Mouse (Mus musculus) left cerebral cortex, adult 2 months (tissue): ENCODE measurements around the gene Esr1. TPM values are rescaled to one million over a fixed set of nuclear protein-coding genes. Genes with fewer than 3 reads are reported as not detected.

Experiments used
- DNase-seq, 2 experiments: peaks; one replicate each; pipeline ENCODE4 v3.0.0; 2021 to 2022; ENCODE audit warnings: low spot score in 2 of 2, mixed read lengths in 1 of 2; ENCODE audit errors: extremely low spot score in 1 of 2
- H3K27ac ChIP-seq: fragments of 200-600 bp; 2 replicates; pipeline ENCODE4 v1.8.1; 2022
- H3K4me3 ChIP-seq: fragments of 200-600 bp; 2 replicates; pipeline ENCODE4 v1.8.1; 2022
- CTCF ChIP-seq: fragments of 200-600 bp; IDR thresholded peaks from 2 replicates; pipeline ENCODE4 v1.8.1; 2022; ENCODE audit warnings: antibody characterized with exemption, mild to moderate bottlenecking, moderate library complexity
- intact Hi-C: fragments of 180-260 bp; cut with DNase I; formaldehyde crosslinking; loops from one replicate; pipeline ENCODE4 v1.15.1; 2025
- total RNA-seq, 2 experiments: library from RNA; stranded (reverse); gene quantifications; 2 replicates each; pipeline ENCODE4 v1.2.3; 2021

Esr1 gene
- total RNA-seq, 2 experiments from 2014 or later, result 2.3 to 3.8 TPM

- Histone ChIP-seq H3K27ac (no peak overlapping the region), H3K4me3 (no peak overlapping the region)
- intact Hi-C loops, result no loop called here
- no peak for TF ChIP-seq CTCF
- DNase-seq, result no peak
Measured at GRCm38 (mm10) chr10:4893475-4893874, 282.1 kb downstream of the Esr1 start.

- TF ChIP-seq CTCF, result no peak
- no peak for DNase-seq
- H3K27ac ChIP-seq, result no peak overlapping the region
- H3K4me3 ChIP-seq, result no peak overlapping the region
- intact Hi-C loops, result no loop called here
Measured at GRCm38 (mm10) chr10:4897789-4898188, 286.4 kb downstream of the Esr1 start.

- intact Hi-C loops, result no loop called here
- DNase-seq, result no peak
- Histone ChIP-seq H3K4me3 (no peak overlapping the region), H3K27ac (no peak overlapping the region)
- no peak for TF ChIP-seq CTCF
Measured at GRCm38 (mm10) chr10:4900324-4900723, 288.9 kb downstream of the Esr1 start.

- Histone ChIP-seq H3K4me3 (no peak overlapping the region), H3K27ac (no peak overlapping the region)
- no peak for TF ChIP-seq CTCF
- DNase-seq, result no peak
- intact Hi-C loops, result no loop called here
Measured at GRCm38 (mm10) chr10:4909271-4909670, 297.9 kb downstream of the Esr1 start.

GRCm38 (mm10) chr10:4910451-4910850 lies 299.1 kb downstream of the Esr1 start:
- TF ChIP-seq CTCF, result no peak
- H3K4me3 ChIP-seq, result no peak overlapping the region
- intact Hi-C loops, result no loop called here
- no peak for DNase-seq
- no peak overlapping the region for H3K27ac ChIP-seq

GRCm38 (mm10) chr10:4919046-4919445 lies 307.7 kb downstream of the Esr1 start:
- DNase-seq, result no peak
- Histone ChIP-seq H3K27ac (no peak overlapping the region), H3K4me3 (no peak overlapping the region)
- intact Hi-C loops, result no loop called here
- no peak for TF ChIP-seq CTCF

GRCm38 (mm10) chr10:4923616-4924015 lies 312.2 kb downstream of the Esr1 start:
- intact Hi-C loops, result no loop called here
- no peak overlapping the region for H3K27ac ChIP-seq
- DNase-seq, result no peak
- H3K4me3 ChIP-seq, result no peak overlapping the region
- no peak for TF ChIP-seq CTCF

- Histone ChIP-seq H3K27ac (peak overlapping the region; percentile 10; the same call in 1 of the 2 replicates), H3K4me3 (no peak overlapping the region)
- intact Hi-C loops, result no loop called here
- no peak for TF ChIP-seq CTCF
- peak in 1 of 2 experiments; percentile 13 for DNase-seq
Measured at GRCm38 (mm10) chr10:4924391-4924790, 313.0 kb downstream of the Esr1 start.

GRCm38 (mm10) chr10:4943148-4943547 lies 331.8 kb downstream of the Esr1 start:
- no peak for TF ChIP-seq CTCF
- no peak overlapping the region for H3K4me3 ChIP-seq
- H3K27ac ChIP-seq, result no peak overlapping the region
- intact Hi-C loops, result no loop called here
- DNase-seq, result no peak

- Histone ChIP-seq H3K27ac (no peak overlapping the region), H3K4me3 (no peak overlapping the region)
- intact Hi-C loops, result no loop called here
- TF ChIP-seq CTCF, result no peak
- DNase-seq, result no peak
Measured at GRCm38 (mm10) chr10:4944725-4945124, 333.3 kb downstream of the Esr1 start.

- intact Hi-C loops, result no loop called here
- peak in 1 of 2 experiments; percentile 12 for DNase-seq
- no peak for TF ChIP-seq CTCF
- Histone ChIP-seq H3K4me3 (no peak overlapping the region), H3K27ac (no peak overlapping the region)
Measured at GRCm38 (mm10) chr10:4965768-4966167, 354.4 kb downstream of the Esr1 start.

- no peak for DNase-seq
- Histone ChIP-seq H3K4me3 (no peak overlapping the region), H3K27ac (no peak overlapping the region)
- TF ChIP-seq CTCF, result no peak
- intact Hi-C loops, result no loop called here
Measured at GRCm38 (mm10) chr10:4971156-4971555, 359.8 kb downstream of the Esr1 start.

- intact Hi-C loops, result no loop called here
Measured at GRCm38 (mm10) chr10:4971586-4971985, 360.2 kb downstream of the Esr1 start.

More at GRCm38 (mm10) chr10:4971586-4971985, 360.2 kb downstream of the Esr1 start:
- Histone ChIP-seq H3K4me3 (no peak overlapping the region), H3K27ac (no peak overlapping the region)
- TF ChIP-seq CTCF, result no peak
- no peak for DNase-seq
